Mouse (Mus musculus): ENCODE measurements around the gene Ptprn2.

DNA sequence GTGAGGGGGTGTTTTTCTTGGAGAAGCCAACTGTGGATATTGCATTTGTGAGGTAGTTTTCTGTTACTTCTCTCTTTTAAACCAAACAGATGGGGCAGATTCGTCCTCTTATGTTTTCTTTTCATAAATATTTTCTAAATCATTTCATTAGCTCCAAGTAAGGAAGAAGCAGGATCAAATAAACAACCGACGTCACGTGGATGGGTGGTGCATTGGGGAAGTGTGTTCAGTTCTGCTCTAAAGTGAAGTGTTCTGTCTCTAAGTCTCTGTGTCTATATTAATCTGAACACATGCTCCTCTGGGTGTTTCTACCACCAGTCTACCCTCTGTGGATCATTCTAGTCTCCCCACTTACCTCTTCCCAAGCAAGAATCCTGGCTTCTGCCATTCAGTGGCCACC is 70.4 kb downstream of the Ptprn2 start:
- TF ChIP-seq CTCF (IDR thresholded peaks at IDR 0.05; ENCODE audit: borderline replicate concordance, extremely low read depth, insufficient read depth, insufficient read length) (no peak), POLR2A (IDR thresholded peaks at IDR 0.05; ENCODE audit: borderline replicate concordance, extremely low read depth, insufficient read depth, insufficient read length, poor library complexity, severe bottlenecking) (no peak)
